Mouse (Mus musculus) ovary, postnatal 10 days (tissue): ENCODE results near the gene Naa40.

Source experiments
- DNase-seq: peaks from one replicate; pipeline ENCODE4 v3.0.0; 2022; ENCODE audit warnings: low spot score

Naa40 gene

GRCm38 (mm10) chr19:7181496-7181895 lies 59.5 kb downstream of the Naa40 start:
- DNase-seq, result no peak

- DNase-seq, result no peak
Measured at GRCm38 (mm10) chr19:7180756-7181405, 60.1 kb downstream of the Naa40 start.

- DNase-seq, result no peak
Measured at GRCm38 (mm10) chr19:7178841-7179452, 62.0 kb downstream of the Naa40 start.

- DNase-seq, result no peak
Measured at GRCm38 (mm10) chr19:7177804-7178511, 63.0 kb downstream of the Naa40 start.

- no peak for DNase-seq
Measured at GRCm38 (mm10) chr19:7176041-7176696, 64.8 kb downstream of the Naa40 start.
